Mouse (Mus musculus) bone marrow, adult 2 months (tissue): ENCODE measurements around the gene Ndfip2.

Experiments used
- CTCF ChIP-seq: fragments of 200-500 bp; IDR thresholded peaks from 2 replicates; pipeline ENCODE4 v1.5.1; 2011; ENCODE audit warnings: low read length, control low read depth; ENCODE audit not compliant: control insufficient read depth, insufficient read depth
- POLR2A ChIP-seq: fragments of 200-500 bp; IDR thresholded peaks from 2 replicates; pipeline ENCODE4 v1.6.1; 2011; ENCODE audit warnings: low read depth, mild to moderate bottlenecking, control low read depth, low read length, borderline replicate concordance; ENCODE audit not compliant: control insufficient read depth

- TF ChIP-seq CTCF (no peak), POLR2A (no peak)
Measured at GRCm38 (mm10) chr14:105238450-105239038, 19.8 kb upstream of the Ndfip2 start.
